Mouse (Mus musculus): ENCODE measurements around the gene Eci3. TPM values are rescaled to one million over a fixed set of nuclear protein-coding genes. Genes with fewer than 3 reads are reported as not detected.

The Eci3 gene
- total RNA-seq, 2 experiments from 2014 or later: not detected

- ATAC-seq (replicated peaks; ENCODE audit: low FRiP score, poor library complexity, severe bottlenecking): no peak
Measured at GRCm38 (mm10) chr13:34942370-34942769, 21.2 kb downstream of the Eci3 start.

- no peak for ATAC-seq (replicated peaks; ENCODE audit: low FRiP score, poor library complexity, severe bottlenecking)
Measured at GRCm38 (mm10) chr13:34934931-34935644, 28.5 kb downstream of the Eci3 start.

GRCm38 (mm10) chr13:34924210-34924609 is 39.4 kb downstream of the Eci3 start, which contains the start of the genes Fam217a and 4933417A18Rik:
Gene Fam217a, minus strand, starts transcription at chr13:34924310.
Gene 4933417A18Rik, plus strand, starts transcription at chr13:34924409.
- ATAC-seq (replicated peaks; ENCODE audit: low FRiP score, poor library complexity, severe bottlenecking): no peak

- no peak for ATAC-seq (replicated peaks; ENCODE audit: low FRiP score, poor library complexity, severe bottlenecking)
Measured at GRCm38 (mm10) chr13:34916520-34917167, 47.0 kb downstream of the Eci3 start.

- ATAC-seq (replicated peaks; ENCODE audit: low FRiP score, poor library complexity, severe bottlenecking): no peak
Measured at GRCm38 (mm10) chr13:34914614-34915013, 49.0 kb downstream of the Eci3 start.

Other genes starting within 250 kb of the Eci3 start
- gene Fam50b, start 229.0 kb downstream of the Eci3 start, total RNA-seq (2015; ENCODE audit: low replicate concordance): not detected in 2 replicates
- not detected in 2 replicates for gene Fam50b, start 229.0 kb downstream of the Eci3 start, total RNA-seq (2017; ENCODE audit: low replicate concordance)
- gene Prpf4b, start 88.5 kb downstream of the Eci3 start, total RNA-seq (2015; ENCODE audit: low replicate concordance): 90.7 and 111 TPM in 2 replicates
- gene Prpf4b, start 88.5 kb downstream of the Eci3 start, total RNA-seq (2017; ENCODE audit: low replicate concordance): 97.2 and 110 TPM in 2 replicates
- not detected in 2 replicates for gene Fam217a, start 39.5 kb downstream of the Eci3 start, total RNA-seq (2015; ENCODE audit: low replicate concordance)
- not detected in 2 replicates for gene Fam217a, start 39.5 kb downstream of the Eci3 start, total RNA-seq (2017; ENCODE audit: low replicate concordance)
- gene 4933417A18Rik, start 39.4 kb downstream of the Eci3 start, total RNA-seq (2015; ENCODE audit: low replicate concordance): not detected in 2 replicates
- gene 4933417A18Rik, start 39.4 kb downstream of the Eci3 start, total RNA-seq (2017; ENCODE audit: low replicate concordance): not detected in 2 replicates
- gene Eci2, start 63.3 kb upstream of the Eci3 start, total RNA-seq (2015; ENCODE audit: low replicate concordance): 18.4 and 35.5 TPM in 2 replicates
- 27.5 and 39.9 TPM in 2 replicates for gene Eci2, start 63.3 kb upstream of the Eci3 start, total RNA-seq (2017; ENCODE audit: low replicate concordance)